Mouse (Mus musculus): ENCODE data around the gene Tbc1d25.

The Tbc1d25 gene

DNA sequence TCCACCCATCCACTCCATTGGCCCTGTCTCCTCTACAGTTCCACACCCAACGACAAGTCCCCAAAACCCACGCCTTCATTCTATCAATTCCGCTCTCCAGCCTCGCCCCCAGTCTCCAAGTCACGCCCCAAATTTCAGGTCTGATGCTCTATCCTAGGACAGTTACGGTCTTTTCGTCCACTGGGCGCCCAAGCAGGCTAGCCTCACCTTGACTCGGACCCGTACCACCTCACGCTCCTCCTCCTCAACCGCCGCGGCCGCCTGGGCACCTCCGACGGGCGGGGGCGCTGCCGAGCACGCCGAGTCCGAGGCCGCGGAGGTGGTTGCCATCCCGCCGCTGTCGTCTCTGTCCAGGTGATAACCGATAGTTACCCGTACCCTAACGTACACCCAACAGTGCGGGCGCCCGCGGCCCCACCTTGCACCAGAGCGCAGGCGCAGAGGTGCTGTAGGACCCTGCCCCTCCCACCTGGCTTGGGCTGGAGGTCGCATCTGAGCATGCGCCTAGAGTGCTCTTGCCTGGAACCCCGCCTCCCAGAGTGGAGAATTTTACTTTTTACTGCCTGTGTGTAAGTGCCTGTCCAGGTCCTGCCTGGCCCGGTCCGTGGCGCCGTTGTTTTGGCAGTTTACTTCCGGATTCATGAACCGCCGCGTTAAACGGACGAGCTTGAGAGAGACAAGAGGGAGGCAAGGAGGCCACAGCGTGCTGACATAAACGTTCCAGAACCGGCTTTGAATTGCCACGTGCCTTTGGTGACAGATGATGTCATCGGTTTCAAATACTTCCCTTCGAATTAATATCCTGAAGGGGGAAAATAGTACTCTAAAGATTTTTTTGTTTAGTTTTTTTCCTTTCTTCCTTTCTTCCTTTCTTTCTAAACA, at the start of gene Tbc1d25:
Gene Tbc1d25, minus strand, starts transcription at position 678 of the 882 bp plus-strand sequence.
- DNase-seq (ENCODE audit: low read depth, low spot score): peak; percentile 93

GRCm38 (mm10) chrX:8223473-8223872, 47.5 kb upstream of the Tbc1d25 start:
- no peak for DNase-seq (ENCODE audit: low read depth, low spot score)

GRCm38 (mm10) chrX:8222678-8223421, 46.9 kb upstream of the Tbc1d25 start:
- DNase-seq (ENCODE audit: low read depth, low spot score): peak; percentile 29

- DNase-seq (ENCODE audit: low read depth, low spot score): no peak
These were observed 46.3 kb upstream of the Tbc1d25 start for GRCm38 (mm10) chrX:8222296-8222677.

- DNase-seq (ENCODE audit: low read depth, low spot score): peak; percentile 93
These were observed 43.7 kb upstream of the Tbc1d25 start for GRCm38 (mm10) chrX:8219651-8220050.

DNA sequence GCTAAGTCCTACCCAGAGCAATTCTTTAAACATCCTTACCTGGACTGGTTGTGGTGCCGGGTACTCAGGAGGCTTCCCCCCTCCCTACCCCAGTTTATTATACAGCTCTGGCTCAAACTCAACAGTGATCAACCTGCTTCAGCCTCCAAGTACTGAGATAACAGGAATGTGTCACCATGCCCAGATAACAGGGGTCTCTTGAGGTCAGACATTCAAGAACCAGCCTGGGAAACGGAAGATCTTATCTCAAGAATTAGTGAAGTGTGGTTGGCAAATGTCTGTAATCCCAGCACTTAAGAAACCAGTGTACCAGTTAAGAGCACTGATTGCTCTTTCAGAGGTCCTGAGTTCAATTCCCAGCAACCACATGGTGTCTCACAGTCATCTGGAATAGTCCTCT, 42.1 kb upstream of the Tbc1d25 start:
- no peak for DNase-seq (ENCODE audit: low read depth, low spot score)

GRCm38 (mm10) chrX:8217383-8217782, 41.4 kb upstream of the Tbc1d25 start:
- DNase-seq (ENCODE audit: low read depth, low spot score): no peak

- DNase-seq (ENCODE audit: low read depth, low spot score): no peak
These were observed 35.7 kb upstream of the Tbc1d25 start for GRCm38 (mm10) chrX:8211490-8212207.

- DNase-seq (ENCODE audit: low read depth, low spot score): no peak
These were observed 33.7 kb upstream of the Tbc1d25 start for GRCm38 (mm10) chrX:8209720-8210119.

DNA sequence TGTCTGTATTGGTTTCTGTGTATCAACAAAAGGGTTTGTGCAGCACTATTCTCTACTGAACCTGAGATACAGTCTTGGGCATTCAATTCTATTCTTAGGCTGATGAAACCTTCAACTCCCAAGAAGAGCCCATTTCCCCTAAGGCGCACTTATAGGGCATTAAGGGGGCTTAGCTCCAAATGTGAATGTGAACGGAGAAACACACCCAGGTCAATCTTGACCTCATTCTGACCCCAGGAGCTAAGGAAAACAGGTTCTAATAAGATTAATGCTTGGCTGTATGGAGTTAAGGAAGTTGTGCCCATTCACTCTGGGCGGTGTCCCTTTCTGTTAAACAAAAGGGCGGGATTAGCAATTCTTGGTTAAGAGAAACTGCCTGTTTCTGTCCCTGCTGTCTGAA, 31.2 kb upstream of the Tbc1d25 start:
- DNase-seq (ENCODE audit: low read depth, low spot score): peak; percentile 93

GRCm38 (mm10) chrX:8206694-8207197, 30.8 kb upstream of the Tbc1d25 start:
- DNase-seq (ENCODE audit: low read depth, low spot score): peak; percentile 82

DNA sequence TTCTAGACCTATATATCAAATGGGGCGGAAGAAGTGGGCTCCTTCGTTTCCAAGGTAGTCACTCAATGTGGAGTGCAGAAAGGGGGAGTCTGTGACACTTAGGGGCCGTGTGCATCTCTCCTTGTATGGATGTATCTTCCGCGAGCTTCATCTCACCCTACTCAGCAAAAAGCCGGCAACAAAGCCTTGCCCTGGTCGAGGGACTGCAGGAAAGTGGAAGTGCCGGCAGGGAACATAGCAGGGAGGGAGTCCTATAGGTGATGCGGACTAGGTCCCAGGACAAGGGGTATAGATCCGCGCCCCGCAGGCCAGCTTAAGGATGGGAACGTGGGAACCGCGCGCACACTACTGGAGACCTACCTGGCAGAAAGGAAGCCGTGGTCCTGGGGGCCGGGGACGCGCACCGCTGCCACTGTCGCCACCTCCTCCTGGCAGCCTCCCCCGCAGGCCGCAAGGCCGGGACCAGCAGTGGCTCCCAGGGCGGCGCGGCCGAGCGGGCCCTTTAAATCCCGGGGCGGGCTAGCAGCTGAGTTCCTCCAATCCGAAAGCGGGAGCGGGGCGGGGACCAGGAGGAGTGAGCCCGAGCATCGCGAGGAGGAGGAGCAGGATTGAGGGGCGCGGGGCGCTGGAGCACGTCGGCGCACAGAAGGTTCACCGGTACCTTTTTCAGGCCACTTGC, 30.2 kb upstream of the Tbc1d25 start, which contains the start of gene Porcn:
Gene Porcn, minus strand, starts transcription at position 511 of the 679 bp plus-strand sequence.
- peak; percentile 84 for DNase-seq (ENCODE audit: low read depth, low spot score)

DNA sequence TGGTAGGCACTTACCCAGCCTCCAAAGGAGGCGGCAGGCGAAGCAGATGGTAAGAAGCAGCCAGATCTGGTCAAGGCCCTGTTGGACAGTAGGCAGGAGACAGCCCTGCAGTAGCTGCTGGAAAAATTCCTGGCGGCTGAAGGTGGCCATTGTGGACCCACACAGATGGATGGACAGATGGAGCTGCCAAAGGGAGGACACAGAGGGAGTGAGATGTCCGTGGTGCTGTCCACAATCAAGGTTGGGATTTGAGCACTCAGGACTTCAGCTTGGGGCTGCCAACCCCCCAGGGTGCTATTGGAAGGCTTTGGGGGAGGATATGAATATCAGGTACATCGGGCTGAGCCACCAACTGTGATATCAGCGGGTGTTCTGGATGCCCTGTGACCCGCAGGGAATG, 29.6 kb upstream of the Tbc1d25 start:
- DNase-seq (ENCODE audit: low read depth, low spot score): no peak

DNA sequence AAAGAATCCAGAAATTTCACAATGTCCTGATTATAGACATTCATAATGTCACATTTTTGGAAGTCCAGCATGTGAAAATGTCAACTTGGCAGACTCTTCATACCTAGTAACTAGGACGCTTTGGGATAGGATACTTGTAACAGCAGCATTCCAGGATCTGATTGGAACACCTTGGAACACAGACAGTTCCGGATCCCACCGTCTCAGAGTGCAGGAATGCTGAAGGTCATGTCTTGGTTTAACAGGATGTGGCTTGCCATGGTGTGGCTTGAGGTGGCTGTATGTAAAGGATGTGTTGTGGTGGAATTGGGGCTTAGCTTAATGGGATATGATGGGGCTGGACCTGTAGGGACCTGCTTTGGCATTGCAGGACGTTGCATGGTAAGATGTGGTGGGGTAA, 29.1 kb upstream of the Tbc1d25 start:
- DNase-seq (ENCODE audit: low read depth, low spot score): peak; percentile 53

DNA sequence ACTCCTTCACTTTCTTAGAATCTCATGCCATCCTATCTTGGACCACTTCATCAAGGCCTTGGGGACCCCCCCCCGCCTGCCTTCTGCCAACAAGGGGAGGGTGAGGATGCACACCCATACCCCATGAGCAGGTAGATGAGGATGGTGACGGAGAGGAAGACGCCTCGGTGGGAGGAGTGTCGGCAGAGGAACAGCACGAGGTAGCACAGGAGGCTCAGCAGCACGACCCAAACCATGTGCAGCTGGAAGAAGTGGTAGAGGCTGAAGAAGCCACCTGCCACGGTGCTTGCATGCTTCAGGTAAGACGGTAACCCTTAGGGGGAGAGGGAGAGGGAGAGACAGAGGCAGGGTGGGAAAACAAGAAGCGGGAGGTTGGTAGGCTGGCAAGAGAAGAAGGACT, 28.1 kb upstream of the Tbc1d25 start:
- no peak for DNase-seq (ENCODE audit: low read depth, low spot score)

DNA sequence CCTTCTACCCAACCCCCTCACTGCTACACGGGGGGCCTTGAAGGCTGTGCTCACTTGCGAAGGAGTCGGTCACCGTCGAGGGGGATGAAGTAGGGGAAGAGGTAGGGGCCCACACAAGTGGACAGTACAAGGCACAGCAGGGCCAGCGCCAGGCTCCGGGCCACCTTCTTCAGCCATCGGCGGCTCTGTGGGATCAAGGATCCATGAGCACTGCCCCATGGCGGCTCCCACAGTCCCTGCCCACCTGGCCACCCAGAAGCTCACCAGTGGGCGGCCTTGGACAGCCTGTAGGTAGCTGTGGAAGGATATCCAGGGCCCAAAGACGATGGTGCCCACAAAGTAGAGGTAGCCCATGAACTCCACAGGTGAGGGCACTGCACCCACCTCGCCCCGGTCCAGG, 27.1 kb upstream of the Tbc1d25 start:
- no peak for DNase-seq (ENCODE audit: low read depth, low spot score)

DNA sequence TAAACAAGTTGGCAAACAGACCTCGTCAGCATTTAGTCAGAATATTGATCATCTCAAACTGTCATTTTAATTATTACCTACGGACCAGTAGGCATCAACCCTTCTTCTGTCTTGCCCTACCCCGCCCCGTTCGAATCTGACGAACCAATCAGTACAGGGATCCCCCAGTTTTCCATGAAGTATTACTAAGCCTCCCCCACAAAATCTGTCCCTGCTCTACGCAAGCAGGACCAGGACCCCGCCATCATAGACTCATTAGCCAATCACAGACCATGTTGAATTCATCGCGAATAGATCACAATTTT, 17.4 kb upstream of the Tbc1d25 start, which contains the start of gene Ebp:
Gene Ebp, minus strand, starts transcription at position 94 of the 305 bp plus-strand sequence.
- no peak for DNase-seq (ENCODE audit: low read depth, low spot score)

DNA sequence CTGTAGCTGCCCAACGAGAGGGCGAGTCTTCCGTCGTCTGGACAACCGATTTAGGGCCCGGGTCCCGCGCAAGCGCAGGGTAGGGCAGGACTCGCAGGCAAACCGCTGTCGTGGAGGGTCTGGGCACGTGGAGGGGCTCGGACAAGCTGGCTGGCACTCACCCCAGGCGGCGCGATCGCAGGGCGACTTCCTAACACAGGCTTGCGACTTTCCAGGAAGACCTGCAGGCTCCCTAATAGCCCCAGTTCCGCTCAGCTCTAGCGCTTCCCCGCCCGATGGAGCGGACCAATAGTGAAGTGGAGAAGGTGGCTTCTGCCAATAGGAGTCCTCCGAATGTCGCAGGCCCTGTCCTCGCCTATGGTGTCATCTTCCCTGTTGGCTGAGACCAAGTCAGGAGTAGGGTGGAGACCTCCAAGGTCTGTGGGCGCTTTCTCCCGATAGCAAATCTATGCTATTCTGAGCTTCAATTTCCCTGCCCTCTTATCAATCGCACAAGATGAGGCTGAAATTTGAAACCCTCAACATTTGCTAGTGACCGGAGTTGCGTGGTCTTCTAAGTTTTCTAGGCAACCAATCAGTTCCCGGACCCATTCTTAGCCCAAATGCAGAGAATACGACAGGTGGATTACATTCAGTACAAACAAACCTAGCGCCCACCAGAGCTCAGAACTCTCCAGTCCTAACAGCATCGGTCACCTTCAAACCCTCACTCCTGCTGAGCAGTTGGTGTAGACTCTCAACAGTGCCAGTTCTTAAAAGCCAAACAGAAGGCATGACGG, 16.8 kb upstream of the Tbc1d25 start:
- peak; percentile 90 for DNase-seq (ENCODE audit: low read depth, low spot score)

- peak; percentile 36 for DNase-seq (ENCODE audit: low read depth, low spot score)
These were observed 16.2 kb upstream of the Tbc1d25 start for GRCm38 (mm10) chrX:8192126-8192639.

DNA sequence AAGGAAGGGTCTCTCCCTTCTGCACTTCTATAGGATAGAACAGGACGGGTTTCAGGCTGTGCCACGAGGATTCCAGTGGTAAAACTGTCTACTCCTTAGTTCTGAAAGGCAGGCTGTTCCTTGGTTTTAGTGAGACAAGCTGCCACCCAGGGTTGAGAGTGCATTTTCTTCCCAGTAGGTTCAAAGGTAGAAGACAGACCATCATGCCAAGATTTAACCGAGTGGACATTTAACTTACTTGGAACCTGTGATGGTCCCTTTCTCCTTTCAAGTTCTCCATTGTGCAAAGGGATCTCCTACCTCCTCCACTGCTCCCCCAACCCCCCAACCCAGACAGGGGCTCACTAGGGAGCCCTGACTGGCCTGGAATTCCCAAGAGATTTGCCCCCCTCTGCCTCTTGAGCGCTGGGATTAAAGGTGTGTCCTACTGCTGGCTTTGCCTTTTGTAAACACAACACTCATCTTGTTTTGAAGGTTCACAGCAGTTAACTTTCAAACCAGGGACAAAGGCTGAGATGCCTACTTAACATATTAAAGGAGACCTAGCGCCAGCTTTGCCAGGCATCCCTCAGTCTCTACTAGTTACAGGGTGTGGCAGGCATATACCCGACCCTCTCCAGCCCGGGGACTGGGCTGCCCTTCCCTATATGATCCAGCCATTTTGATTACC, 7.0 kb upstream of the Tbc1d25 start:
- DNase-seq (ENCODE audit: low read depth, low spot score): peak; percentile 81

Data from ZHBTc4 (cell line).